8 mouse cellular contexts compared by ENCODE assay signal in genomic region chr1:189689050-189689833, GRCm38 (mm10). TPM values are rescaled to one million over a fixed set of nuclear protein-coding genes. Genes with fewer than 3 reads are reported as not detected.
DNase-seq lines count a peak whose midpoint lies in the region; ATAC-seq and TF ChIP-seq lines count a peak whose summit lies in the region.

No protein-coding gene starts in this region.

- no peak overlapping the region for H3K9ac ChIP-seq in lung, postnatal 0 days (replicated peaks; ENCODE audit: low read depth)
- peak overlapping the region; percentile 53 for H3K9ac ChIP-seq in forebrain, embryonic 12.5 days
- no peak overlapping the region for H3K9ac ChIP-seq in limb, embryonic 15.5 days
- H3K9ac ChIP-seq in stomach, embryonic 15.5 days: no peak overlapping the region

- DNase-seq in lung, postnatal 0 days (ENCODE audit: low spot score): no peak
- no peak for DNase-seq in lung, adult 2 months
- DNase-seq in cerebellum, adult 2 months: no peak
- no peak for DNase-seq in lung, postnatal 14 days
- no peak for DNase-seq in thymus, postnatal 14 days

- H3K4me3 ChIP-seq in lung, postnatal 0 days (ENCODE audit: low read depth, low read length): 0 out of 2 replicates have a peak overlapping the region, but pooled peaks have one; percentile 49
- H3K4me3 ChIP-seq in lung, adult 2 months (replicated peaks; ENCODE audit: extremely low read depth, low read depth, low read length): no peak overlapping the region
- peak overlapping the region; percentile 83 for H3K4me3 ChIP-seq in forebrain, embryonic 12.5 days (replicated peaks)
- peak overlapping the region; percentile 73 for H3K4me3 ChIP-seq in limb, embryonic 15.5 days
- peak overlapping the region; percentile 84 for H3K4me3 ChIP-seq in stomach, embryonic 15.5 days (replicated peaks)
- no peak overlapping the region for H3K4me3 ChIP-seq in cerebellum, adult 2 months (replicated peaks; ENCODE audit: insufficient read depth, low read depth, low read length)

- TF ChIP-seq EP300 in lung, postnatal 0 days (IDR thresholded peaks at IDR 0.05): no peak

- 28% methylated on average over 4 of the region's 4 CpGs for WGBS in lung, postnatal 0 days
- WGBS in lung, adult 2 months: 36% methylated on average over 4 of the region's 4 CpGs
- WGBS in forebrain, embryonic 12.5 days: 20% methylated on average over 4 of the region's 4 CpGs
- 34% methylated on average over 4 of the region's 4 CpGs for WGBS in limb, embryonic 15.5 days
- WGBS in stomach, embryonic 15.5 days: 36% methylated on average over 4 of the region's 4 CpGs
- 22% methylated on average over 4 of the region's 4 CpGs for WGBS in cerebellum, adult 2 months

- H3K27ac ChIP-seq in lung, postnatal 0 days (ENCODE audit: low read length): no peak overlapping the region
- H3K27ac ChIP-seq in forebrain, embryonic 12.5 days: peak overlapping the region; percentile 53
- no peak overlapping the region for H3K27ac ChIP-seq in limb, embryonic 15.5 days
- no peak overlapping the region; the same call in 1 of the 2 replicates for H3K27ac ChIP-seq in stomach, embryonic 15.5 days
- H3K27ac ChIP-seq in cerebellum, adult 2 months (ENCODE audit: insufficient read depth, low read length): no peak overlapping the region

- no peak for TF ChIP-seq POLR2A in lung, adult 2 months (IDR thresholded peaks at IDR 0.05; ENCODE audit: borderline replicate concordance, extremely low read depth, low read depth, low read length)
- no peak for TF ChIP-seq POLR2A in cerebellum, adult 2 months (IDR thresholded peaks at IDR 0.05; ENCODE audit: borderline replicate concordance, insufficient read depth, low read length)

- no peak for ATAC-seq in lung, postnatal 0 days
- ATAC-seq in forebrain, embryonic 12.5 days (ENCODE audit: low FRiP score): no peak
- no peak for ATAC-seq in limb, embryonic 15.5 days (ENCODE audit: insufficient number of reproducible peaks, low FRiP score, low TSS enrichment, low read depth)
- ATAC-seq in stomach, embryonic 15.5 days (ENCODE audit: insufficient read depth, low FRiP score, low read depth): no peak

- H3K9me3 ChIP-seq in lung, postnatal 0 days (ENCODE audit: low read length): no peaks in the 10 kb centered on the region
- H3K9me3 ChIP-seq in forebrain, embryonic 12.5 days: no peaks in the 10 kb centered on the region
- no peaks in the 10 kb centered on the region for H3K9me3 ChIP-seq in limb, embryonic 15.5 days
- no peaks in the 10 kb centered on the region for H3K9me3 ChIP-seq in stomach, embryonic 15.5 days

- H3K4me1 ChIP-seq in lung, postnatal 0 days (ENCODE audit: insufficient read depth, low read depth, low read length): no peaks in the 10 kb centered on the region; the same call in 1 of the 2 replicates
- peaks cover 2% of the 10 kb centered on the region for H3K4me1 ChIP-seq in lung, adult 2 months (ENCODE audit: control insufficient read depth, insufficient read depth, low read length)
- peaks cover 38% of the 10 kb centered on the region for H3K4me1 ChIP-seq in forebrain, embryonic 12.5 days
- peaks cover 22% of the 10 kb centered on the region for H3K4me1 ChIP-seq in limb, embryonic 15.5 days
- peaks cover 20% of the 10 kb centered on the region for H3K4me1 ChIP-seq in stomach, embryonic 15.5 days
- H3K4me1 ChIP-seq in cerebellum, adult 2 months (ENCODE audit: control insufficient read depth, insufficient read depth, low read length): no peaks in the 10 kb centered on the region

- no peaks in the 10 kb centered on the region; the same call in 1 of the 2 replicates for H3K36me3 ChIP-seq in lung, postnatal 0 days (ENCODE audit: insufficient read depth, low read length)
- H3K36me3 ChIP-seq in forebrain, embryonic 12.5 days (replicated peaks): peaks cover 10% of the 10 kb centered on the region
- peaks cover 9% of the 10 kb centered on the region for H3K36me3 ChIP-seq in limb, embryonic 15.5 days
- H3K36me3 ChIP-seq in stomach, embryonic 15.5 days: peaks cover 10% of the 10 kb centered on the region

- peak overlapping the region; percentile 81; the same call in 1 of the 2 replicates for H3K4me2 ChIP-seq in lung, postnatal 0 days (replicated peaks; ENCODE audit: low read depth, low read length)
- peak overlapping the region; percentile 82 for H3K4me2 ChIP-seq in forebrain, embryonic 12.5 days
- H3K4me2 ChIP-seq in limb, embryonic 15.5 days: peak overlapping the region; percentile 89
- H3K4me2 ChIP-seq in stomach, embryonic 15.5 days: peak overlapping the region; percentile 64

- TF ChIP-seq CTCF in lung, postnatal 0 days (IDR thresholded peaks at IDR 0.05): no peak
- TF ChIP-seq CTCF in lung, adult 2 months (IDR thresholded peaks at IDR 0.05; ENCODE audit: insufficient read depth, low read length): no peak
- no peak for TF ChIP-seq CTCF in cerebellum, adult 2 months (IDR thresholded peaks at IDR 0.05; ENCODE audit: borderline replicate concordance, insufficient read depth, low read depth, low read length)

- H3K27me3 ChIP-seq in lung, postnatal 0 days (replicated peaks; ENCODE audit: insufficient read depth, low read length): no peaks in the 10 kb centered on the region
- no peaks in the 10 kb centered on the region for H3K27me3 ChIP-seq in forebrain, embryonic 12.5 days
- no peaks in the 10 kb centered on the region for H3K27me3 ChIP-seq in limb, embryonic 15.5 days
- H3K27me3 ChIP-seq in stomach, embryonic 15.5 days (replicated peaks): no peaks in the 10 kb centered on the region
- no peaks in the 10 kb centered on the region for H3K27me3 ChIP-seq in cerebellum, adult 2 months (ENCODE audit: control insufficient read depth, insufficient read depth, low read length)

RNA-seq across cellular contexts. Expression of gene Cenpf, which starts 1.4 kb away (rescaled TPM):
- polyA plus RNA-seq in lung, postnatal 0 days (2015; fragmentation: Nextera tagmentation; extraction: Ambion mirVana): 4.1 and 6.3 TPM in 2 replicates
- polyA plus RNA-seq in lung, adult 2 months (2012; rRNA removed): 0.22 and 0.86 TPM in 2 replicates
- 153 and 164 TPM in 2 replicates for polyA plus RNA-seq in forebrain, embryonic 12.5 days (2016; fragmentation: Nextera tagmentation; extraction: Ambion mirVana)
- 65.1 and 65.8 TPM in 2 replicates for polyA plus RNA-seq in limb, embryonic 15.5 days (2015; fragmentation: Nextera tagmentation; extraction: Ambion mirVana)
- 72.1 and 78.4 TPM in 2 replicates for polyA plus RNA-seq in stomach, embryonic 15.5 days (2015; fragmentation: Nextera tagmentation; extraction: Ambion mirVana)
- polyA plus RNA-seq in cerebellum, adult 2 months (2012; rRNA removed): 0.05 and 0.07 TPM in 2 replicates

RNA-seq across cellular contexts. Expression of gene Ptpn14, which starts 38.8 kb away (rescaled TPM):
- 4.9 and 5.2 TPM in 2 replicates for polyA plus RNA-seq in lung, postnatal 0 days (2015; fragmentation: Nextera tagmentation; extraction: Ambion mirVana)
- 18.9 and 19.7 TPM in 2 replicates for polyA plus RNA-seq in lung, adult 2 months (2012; rRNA removed)
- 2.8 and 3.3 TPM in 2 replicates for polyA plus RNA-seq in forebrain, embryonic 12.5 days (2016; fragmentation: Nextera tagmentation; extraction: Ambion mirVana)
- 11.8 and 12.9 TPM in 2 replicates for polyA plus RNA-seq in limb, embryonic 15.5 days (2015; fragmentation: Nextera tagmentation; extraction: Ambion mirVana)
- polyA plus RNA-seq in stomach, embryonic 15.5 days (2015; fragmentation: Nextera tagmentation; extraction: Ambion mirVana): 7.6 and 10.0 TPM in 2 replicates
- polyA plus RNA-seq in cerebellum, adult 2 months (2012; rRNA removed): 1.4 and 1.7 TPM in 2 replicates

Comparison
In these comparisons a context has a peak if more than half of its experiments do, and no peak if none do; other contexts are left out.
1. H3K4me3 ChIP-seq: peak in lung, postnatal 0 days (single experiment), forebrain, embryonic 12.5 days (single experiment), limb, embryonic 15.5 days (single experiment) and stomach, embryonic 15.5 days (single experiment); none in lung, adult 2 months (single experiment) and cerebellum, adult 2 months (single experiment).
2. Peak in every context shown above with its lines, with median percentiles within 50 percentile points of each other: H3K4me2 ChIP-seq.